Mouse (Mus musculus) heart, embryonic 16.5 days (tissue): ENCODE results near the gene Gnai3. TPM values are rescaled to one million over a fixed set of nuclear protein-coding genes. Genes with fewer than 3 reads are reported as not detected.
A peak's percentile ranks its signal among the peaks of the same experiment; 100 is the strongest.

Experiments used
- ATAC-seq: fragments of 200-750 bp; cut with Nextera tagmentation; replicated peaks from 2 replicates; pipeline ENCODE4 v1.8.0; 2017; ENCODE audit warnings: moderate number of reproducible peaks; ENCODE audit not compliant: insufficient read depth, low FRiP score; ENCODE audit errors: extremely low read depth
- H3K27ac ChIP-seq: fragments of 300-500 bp; sonication (generic); 2 replicates; pipeline ENCODE4 v1.5.1; 2014; ENCODE audit warnings: mild to moderate bottlenecking, low read length, control low read depth, moderate library complexity
- H3K27me3 ChIP-seq: fragments of 300-500 bp; sonication (generic); 2 replicates; pipeline ENCODE4 v1.6.1; 2014; ENCODE audit warnings: low read length, mixed read lengths; ENCODE audit not compliant: control insufficient read depth, insufficient read depth
- H3K36me3 ChIP-seq: fragments of 300-500 bp; sonication (generic); 2 replicates; pipeline ENCODE4 v1.6.1; 2014; ENCODE audit not compliant: control insufficient read depth, insufficient read depth
- H3K4me1 ChIP-seq: fragments of 300-500 bp; sonication (generic); 2 replicates; pipeline ENCODE4 v1.6.1; 2014; ENCODE audit warnings: low read length, mixed read lengths; ENCODE audit not compliant: control insufficient read depth, insufficient read depth
- H3K4me2 ChIP-seq: fragments of 300-500 bp; sonication (generic); 2 replicates; pipeline ENCODE4 v1.6.1; 2014; ENCODE audit warnings: low read depth, mild to moderate bottlenecking, control low read depth, low read length
- H3K4me3 ChIP-seq: fragments of 300-500 bp; sonication (generic); 2 replicates; pipeline ENCODE4 v1.5.1; 2014; ENCODE audit warnings: mild to moderate bottlenecking, control low read depth, low read length
- H3K9ac ChIP-seq: fragments of 300-500 bp; sonication (generic); 2 replicates; pipeline ENCODE4 v1.6.1; 2014; ENCODE audit warnings: low read length, control low read depth
- H3K9me3 ChIP-seq: fragments of 300-500 bp; sonication (generic); replicated peaks from 2 replicates; pipeline ENCODE4 v1.6.1; 2016; ENCODE audit warnings: low read length; ENCODE audit not compliant: control insufficient read depth
- WGBS: fragments of 180-500 bp; shearing (Covaris S2); extraction: QIAGEN DNeasy Blood & Tissue Kit; methylation state at CpG from one replicate; pipeline ENCODE4 v1.1.7; 2014; 5-methylcytosine and 5-hydroxymethylcytosine counted together
- polyA plus RNA-seq: library from polyadenylated mRNA; unstranded; fragments of >200 nt; fragmentation: Nextera tagmentation; extraction: Ambion mirVana; gene quantifications from 2 replicates; pipeline ENCODE4 v1.2.1, GENCODE M21; 2015

Gene Gnai3
- polyA plus RNA-seq, 1 experiment from 2014 or later, result 85.5 TPM

GRCm38 (mm10) chr3:108124131-108124530 is 21.8 kb downstream of the Gnai3 start:
- 59% methylated on average over 1 of the region's 1 CpGs for WGBS
- no peak for ATAC-seq
- 0 out of 2 replicates have a peak, but pooled peaks cover 3% of the 10 kb centered on the region for H3K4me1 ChIP-seq
- no peak overlapping the region for H3K4me3 ChIP-seq
- H3K27me3 ChIP-seq, result no peaks in the 10 kb centered on the region
- H3K27ac ChIP-seq, result no peak overlapping the region
- H3K36me3 ChIP-seq, result peaks cover 5% of the 10 kb centered on the region
- no peak overlapping the region for H3K9ac ChIP-seq
- no peaks in the 10 kb centered on the region for H3K9me3 ChIP-seq
- no peak overlapping the region for H3K4me2 ChIP-seq

- no peak for ATAC-seq
- H3K4me3 ChIP-seq, result no peak overlapping the region
- no peaks in the 10 kb centered on the region for H3K4me1 ChIP-seq
- WGBS, result 78% methylated on average over 5 of the region's 5 CpGs
- no peaks in the 10 kb centered on the region for H3K27me3 ChIP-seq
- H3K27ac ChIP-seq, result no peak overlapping the region
- H3K9ac ChIP-seq, result no peak overlapping the region
- H3K36me3 ChIP-seq, result peaks cover 8% of the 10 kb centered on the region
- H3K4me2 ChIP-seq, result no peak overlapping the region
- H3K9me3 ChIP-seq, result no peaks in the 10 kb centered on the region
These were observed 22.7 kb downstream of the Gnai3 start for GRCm38 (mm10) chr3:108123242-108123641.

GRCm38 (mm10) chr3:108121101-108121500 is 24.8 kb downstream of the Gnai3 start:
- no peak for ATAC-seq
- Histone ChIP-seq H3K36me3 (peaks cover 14% of the 10 kb centered on the region), H3K27me3 (no peaks in the 10 kb centered on the region), H3K4me1 (no peaks in the 10 kb centered on the region), H3K27ac (no peak overlapping the region), H3K9me3 (no peaks in the 10 kb centered on the region), H3K9ac (no peak overlapping the region), H3K4me3 (no peak overlapping the region), H3K4me2 (no peak overlapping the region)
- 59% methylated on average over 3 of the region's 3 CpGs for WGBS

GRCm38 (mm10) chr3:108117465-108117864 is 28.5 kb downstream of the Gnai3 start:
- ATAC-seq, result no peak
- Histone ChIP-seq H3K4me2 (no peak overlapping the region), H3K27me3 (no peaks in the 10 kb centered on the region), H3K4me1 (no peaks in the 10 kb centered on the region), H3K9ac (no peak overlapping the region), H3K9me3 (no peaks in the 10 kb centered on the region), H3K27ac (no peak overlapping the region), H3K36me3 (peaks cover 27% of the 10 kb centered on the region), H3K4me3 (no peak overlapping the region)
- WGBS, result 89% methylated on average over 6 of the region's 6 CpGs

GRCm38 (mm10) chr3:108113591-108114289 is 32.2 kb downstream of the Gnai3 start:
- WGBS, result 77% methylated on average over 7 of the region's 7 CpGs
- Histone ChIP-seq H3K9me3 (no peaks in the 10 kb centered on the region), H3K27ac (no peak overlapping the region), H3K36me3 (peaks cover 42% of the 10 kb centered on the region), H3K4me2 (no peak overlapping the region), H3K4me3 (no peak overlapping the region), H3K9ac (no peak overlapping the region), H3K27me3 (no peaks in the 10 kb centered on the region), H3K4me1 (no peaks in the 10 kb centered on the region)
- no peak for ATAC-seq

GRCm38 (mm10) chr3:108112666-108113065 is 33.3 kb downstream of the Gnai3 start:
- Histone ChIP-seq H3K4me1 (no peaks in the 10 kb centered on the region), H3K9ac (no peak overlapping the region), H3K27me3 (no peaks in the 10 kb centered on the region), H3K4me2 (no peak overlapping the region), H3K4me3 (no peak overlapping the region), H3K27ac (no peak overlapping the region), H3K36me3 (peaks cover 50% of the 10 kb centered on the region), H3K9me3 (no peaks in the 10 kb centered on the region)
- no peak for ATAC-seq
- WGBS, result 66% methylated on average over 4 of the region's 4 CpGs

- Histone ChIP-seq H3K4me3 (no peak overlapping the region), H3K27me3 (no peaks in the 10 kb centered on the region), H3K4me2 (no peak overlapping the region), H3K36me3 (peaks cover 48% of the 10 kb centered on the region), H3K9ac (no peak overlapping the region), H3K4me1 (no peaks in the 10 kb centered on the region), H3K27ac (no peak overlapping the region), H3K9me3 (no peaks in the 10 kb centered on the region)
- ATAC-seq, result no peak
- WGBS, result 66% methylated on average over 7 of the region's 7 CpGs
These were observed 33.7 kb downstream of the Gnai3 start for GRCm38 (mm10) chr3:108112246-108112645.

GRCm38 (mm10) chr3:108111320-108111719 is 34.6 kb downstream of the Gnai3 start:
- Histone ChIP-seq H3K4me1 (no peaks in the 10 kb centered on the region), H3K36me3 (peaks cover 47% of the 10 kb centered on the region), H3K4me2 (no peak overlapping the region), H3K9ac (no peak overlapping the region), H3K4me3 (no peak overlapping the region), H3K9me3 (no peaks in the 10 kb centered on the region), H3K27ac (no peak overlapping the region), H3K27me3 (no peaks in the 10 kb centered on the region)
- no peak for ATAC-seq
- 72% methylated on average over 5 of the region's 5 CpGs for WGBS

GRCm38 (mm10) chr3:108105281-108105680 is 40.7 kb downstream of the Gnai3 start:
- Histone ChIP-seq H3K4me1 (peaks cover 5% of the 10 kb centered on the region; the same call in 1 of the 2 replicates), H3K4me2 (no peak overlapping the region), H3K36me3 (peaks cover 28% of the 10 kb centered on the region), H3K27me3 (no peaks in the 10 kb centered on the region), H3K9ac (no peak overlapping the region), H3K9me3 (no peaks in the 10 kb centered on the region), H3K4me3 (no peak overlapping the region), H3K27ac (no peak overlapping the region)
- peak; percentile 82 for ATAC-seq
- 27% methylated on average over 3 of the region's 3 CpGs for WGBS
